Mouse (Mus musculus) thymus, postnatal 36 days (tissue): Measurements from ENCODE around the gene Gm20388.

Experiments
- DNase-seq, 2 experiments: peaks; one replicate each; pipeline ENCODE4 v3.0.0; 2022; ENCODE audit warnings: mixed read lengths in 2 of 2

Gm20388 gene

DNA sequence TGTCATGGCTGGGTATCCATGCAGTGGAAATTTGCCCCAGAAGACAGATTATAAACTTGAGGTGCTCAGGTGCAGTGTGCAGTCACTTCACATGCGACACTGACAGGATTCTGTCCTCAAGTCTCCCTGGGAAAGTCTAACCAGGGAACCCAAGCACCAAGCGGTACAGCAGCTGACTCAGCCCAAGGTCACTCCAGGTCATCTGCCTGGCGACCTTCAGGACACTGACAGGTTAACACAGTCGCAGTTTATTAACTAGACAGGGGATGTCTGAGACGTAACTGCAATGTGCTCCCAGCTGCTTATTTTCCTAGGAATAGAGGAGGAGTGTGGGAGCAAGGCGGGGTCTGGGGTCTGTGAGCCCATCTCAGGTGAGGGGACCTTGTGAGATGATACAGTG, 2558.8 kb downstream of the Gm20388 start:
- no peak for DNase-seq

GRCm38 (mm10) chr8:122469965-122470364, 2559.3 kb downstream of the Gm20388 start:
- DNase-seq, result peak; percentile 87 to 94

DNA sequence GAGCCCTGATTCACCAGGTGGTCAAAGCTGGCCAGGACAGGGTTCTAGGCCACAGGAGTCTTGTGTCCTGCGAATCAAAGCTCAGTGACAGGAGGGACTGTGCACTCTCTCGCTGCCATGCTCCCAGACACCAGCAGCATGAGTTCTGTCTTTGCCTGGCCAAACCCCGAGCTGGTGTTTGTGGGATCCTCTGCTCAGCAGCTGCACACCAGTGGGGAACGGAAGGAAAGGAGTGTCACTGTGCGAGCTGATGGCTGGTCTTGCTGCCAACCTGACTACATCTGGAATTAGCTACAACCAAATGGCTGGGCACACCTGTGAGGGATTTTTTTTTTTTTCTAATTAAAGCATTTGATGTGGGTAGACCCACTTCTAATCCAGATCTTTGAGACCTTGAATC, 2560.1 kb downstream of the Gm20388 start:
- DNase-seq, result peak; percentile 69 to 78

DNA sequence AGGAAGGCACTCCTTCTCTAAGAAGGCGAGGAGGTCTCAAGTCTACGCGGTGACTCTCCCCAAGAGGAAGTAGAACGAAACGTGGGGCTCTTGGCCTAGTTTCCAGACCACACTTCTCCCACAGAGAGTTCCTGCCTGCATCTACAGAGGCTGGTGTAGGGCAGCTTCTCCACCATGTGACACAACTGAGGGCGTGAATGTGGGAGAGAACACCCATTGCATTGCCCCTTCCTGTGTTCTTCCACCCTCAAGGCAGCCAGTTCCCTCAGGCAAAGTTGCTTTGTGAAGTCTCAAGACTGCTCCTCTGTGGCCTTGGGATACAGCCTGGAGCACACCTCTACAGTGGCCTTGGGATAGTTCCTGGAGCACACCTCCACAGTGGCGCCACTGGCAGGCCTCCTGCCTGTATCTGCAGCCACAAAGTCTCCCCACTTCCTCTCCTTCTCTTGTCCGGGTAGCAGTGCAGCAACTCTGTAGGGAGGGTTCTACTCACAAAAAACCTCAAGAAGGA, 2563.3 kb downstream of the Gm20388 start:
- peak; percentile 77 to 85 for DNase-seq

GRCm38 (mm10) chr8:122474951-122475560, 2564.4 kb downstream of the Gm20388 start:
- DNase-seq, result peak; percentile 63 to 73

GRCm38 (mm10) chr8:122475580-122476320, 2565.1 kb downstream of the Gm20388 start, which contains the start of the genes Rnf166 and Ctu2:
Rnf166 (minus strand) TSS chr8:122476064.
Ctu2 (plus strand) TSS chr8:122476143.
- DNase-seq, result peak; percentile 93

DNA sequence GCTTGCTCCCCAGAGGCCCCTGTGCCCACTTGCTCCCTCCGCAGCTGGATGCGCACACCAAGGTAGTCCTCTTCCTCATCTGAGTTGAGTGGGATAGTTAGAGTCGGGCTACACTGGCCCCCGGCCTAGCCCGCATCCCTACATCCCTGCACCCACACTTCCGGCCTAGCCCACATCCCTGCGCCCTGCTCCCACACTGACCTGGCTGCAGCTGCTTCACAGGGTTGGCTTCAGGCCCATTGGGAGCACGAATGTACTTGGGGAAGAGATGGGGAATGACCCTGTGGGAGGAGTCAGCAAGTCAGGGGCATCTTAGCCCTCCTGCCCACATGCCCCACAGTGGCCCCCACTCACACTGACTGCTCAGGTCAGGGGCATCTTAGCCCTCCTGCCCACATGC, 2571.8 kb downstream of the Gm20388 start:
- DNase-seq, result no peak

GRCm38 (mm10) chr8:122483877-122484276, 2573.2 kb downstream of the Gm20388 start:
- no peak for DNase-seq

- no peak for DNase-seq
Measured at GRCm38 (mm10) chr8:122484831-122485230, 2574.2 kb downstream of the Gm20388 start.

GRCm38 (mm10) chr8:122488387-122488786, 2577.7 kb downstream of the Gm20388 start:
- DNase-seq, result no peak

GRCm38 (mm10) chr8:122497016-122497734, 2586.5 kb downstream of the Gm20388 start:
- no peak for DNase-seq

- DNase-seq, result no peak
Measured at GRCm38 (mm10) chr8:122497912-122498311, 2587.3 kb downstream of the Gm20388 start.

GRCm38 (mm10) chr8:122500856-122501255, 2590.2 kb downstream of the Gm20388 start:
- DNase-seq, result peak; percentile 67 to 69

- no peak for DNase-seq
Measured at GRCm38 (mm10) chr8:122511552-122511951, 2600.9 kb downstream of the Gm20388 start.

DNA sequence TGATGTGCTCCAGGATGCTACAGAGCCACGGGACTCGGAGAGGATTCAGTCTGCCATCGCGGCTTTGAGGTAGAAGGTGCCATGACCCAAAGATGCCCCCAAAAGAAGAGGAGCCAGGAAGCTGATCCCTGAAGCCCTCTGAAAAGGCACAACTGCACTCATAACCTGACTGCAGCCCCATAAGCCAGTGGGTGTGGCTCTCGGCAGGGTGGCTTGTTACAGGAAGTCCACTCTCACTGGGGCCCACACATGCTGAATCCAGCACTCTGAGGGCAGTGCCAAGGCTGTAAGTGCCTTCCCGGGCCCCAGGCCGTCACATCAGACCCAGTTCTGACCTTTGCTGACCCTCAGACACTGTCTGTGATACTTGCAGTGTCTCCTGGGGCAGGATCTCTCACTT, 2601.8 kb downstream of the Gm20388 start:
- DNase-seq, result no peak

- DNase-seq, result no peak
Measured at GRCm38 (mm10) chr8:122515699-122516098, 2605.1 kb downstream of the Gm20388 start.

GRCm38 (mm10) chr8:122517541-122518190, 2607.0 kb downstream of the Gm20388 start:
- DNase-seq, result no peak

- no peak for DNase-seq
Measured at GRCm38 (mm10) chr8:122520611-122521010, 2610.0 kb downstream of the Gm20388 start.

- no peak for DNase-seq
Measured at GRCm38 (mm10) chr8:122522796-122523651, 2612.4 kb downstream of the Gm20388 start.

GRCm38 (mm10) chr8:122523652-122524360, 2613.2 kb downstream of the Gm20388 start:
- no peak for DNase-seq

DNA sequence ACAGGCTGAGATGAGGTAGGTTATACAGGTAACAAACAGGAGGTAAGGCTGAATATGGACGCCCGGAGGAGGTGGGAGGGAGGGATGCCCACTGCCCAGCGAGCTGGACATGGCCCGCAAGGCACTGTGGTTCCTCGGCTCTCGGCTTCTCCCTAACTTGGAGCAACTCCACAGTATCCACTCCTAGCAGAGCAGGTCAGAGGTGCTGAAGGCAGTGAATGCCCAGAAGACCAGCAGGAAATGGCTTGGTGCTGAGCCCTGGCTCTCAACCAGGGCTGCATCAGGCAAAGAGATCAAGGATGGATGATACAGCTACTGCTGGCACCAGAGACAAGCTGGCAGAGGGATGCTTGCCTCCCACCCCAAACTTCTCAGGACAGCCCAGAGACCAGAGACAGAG, 2613.9 kb downstream of the Gm20388 start:
- no peak for DNase-seq
